Comparison of ENCODE assay signal across 8 mouse cellular contexts in the genomic region with DNA sequence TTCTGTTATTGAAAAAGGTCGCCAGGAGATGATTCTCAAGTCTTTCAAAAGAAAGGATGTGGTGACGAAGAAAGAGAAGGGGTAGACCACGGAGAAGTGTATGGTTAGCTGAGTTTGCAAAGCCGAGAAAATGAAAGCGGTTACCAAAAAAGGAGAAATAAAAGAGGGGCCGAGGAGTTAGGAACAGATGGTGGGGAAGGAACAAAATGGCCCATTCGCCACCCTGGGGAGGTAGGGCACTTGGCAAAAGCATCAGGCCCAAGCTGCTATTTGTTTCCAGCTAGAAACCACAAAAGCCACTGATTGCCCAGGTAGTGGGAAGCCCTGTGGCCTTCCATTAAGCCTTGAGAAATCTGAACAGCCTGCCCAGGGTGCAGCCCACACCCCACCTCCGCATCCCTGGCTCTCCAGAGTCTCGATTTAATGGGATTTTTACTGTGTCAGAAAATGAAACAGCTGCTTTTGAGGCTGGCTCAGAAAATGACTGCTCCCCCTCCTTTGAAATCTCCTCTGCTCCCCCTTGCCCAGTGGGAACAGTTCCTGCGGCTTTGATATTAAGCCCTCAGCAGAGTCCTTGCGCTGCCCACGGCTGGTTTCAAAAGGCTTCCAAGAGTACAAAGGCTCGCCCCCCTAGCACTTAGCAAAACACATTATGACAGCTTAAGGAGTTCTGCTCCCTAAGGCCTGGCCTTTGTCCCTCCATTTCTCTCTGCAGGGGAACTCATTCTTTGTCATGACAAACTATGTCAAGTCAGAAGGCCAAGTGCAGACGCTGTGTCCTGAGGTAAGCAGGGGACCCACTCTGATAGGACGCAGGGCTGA. TPM values are rescaled to one million over a fixed set of nuclear protein-coding genes. Genes with fewer than 3 reads are reported as not detected.
DNase-seq lines count a peak whose midpoint lies in the region; ATAC-seq and TF ChIP-seq lines count a peak whose summit lies in the region.

No protein-coding gene starts in this region.

- H3K4me2 ChIP-seq in hindbrain, embryonic 11.5 days (replicated peaks; ENCODE audit: low read depth, low read length), result no peak overlapping the region

- H3K4me3 ChIP-seq in layer of hippocampus, adult 2 months, result no peak overlapping the region
- H3K4me3 ChIP-seq in G1E (ENCODE audit: low read depth, low read length), result peak overlapping the region; percentile 58; the same call in 1 of the 2 replicates
- no peak overlapping the region for H3K4me3 ChIP-seq in hindbrain, embryonic 11.5 days (ENCODE audit: low read depth, low read length)
- peak overlapping the region; percentile 21; the same call in 1 of the 2 replicates for H3K4me3 ChIP-seq in midbrain, embryonic 10.5 days

- DNase-seq in layer of hippocampus, adult 2 months (ENCODE audit: low spot score in 2 of 2), result peak in 1 of 2 experiments; percentile 60
- DNase-seq in layer of hippocampus, postnatal 25 days (ENCODE audit: extremely low spot score in 1 of 2, low spot score in 1 of 2), result no peak
- no peak for DNase-seq in G1E (ENCODE audit: low spot score)
- DNase-seq in cerebellum, postnatal 14 days, result peak; percentile 73 to 74
- DNase-seq in hindbrain, embryonic 11.5 days (ENCODE audit: low spot score), result peak; percentile 51
- DNase-seq in midbrain, embryonic 10.5 days (ENCODE audit: low spot score), result peak; percentile 56
- no peak for DNase-seq in thymus, postnatal 4 days

- peaks cover 59% of the 10 kb centered on the region for H3K4me1 ChIP-seq in G1E (ENCODE audit: insufficient read depth, low read depth, low read length)
- peaks cover 10% of the 10 kb centered on the region for H3K4me1 ChIP-seq in hindbrain, embryonic 11.5 days (replicated peaks; ENCODE audit: control insufficient read depth, insufficient read depth, low read length)
- H3K4me1 ChIP-seq in midbrain, embryonic 10.5 days, result peaks cover 35% of the 10 kb centered on the region

- H3K36me3 ChIP-seq in G1E (replicated peaks), result no peaks in the 10 kb centered on the region
- no peaks in the 10 kb centered on the region for H3K36me3 ChIP-seq in hindbrain, embryonic 11.5 days (ENCODE audit: control insufficient read depth, insufficient read depth, low read length)
- H3K36me3 ChIP-seq in midbrain, embryonic 10.5 days, result no peaks in the 10 kb centered on the region

- no peak for TF ChIP-seq CTCF in layer of hippocampus, adult 2 months (conservative IDR thresholded peaks at IDR 0.05)
- TF ChIP-seq CTCF in G1E (IDR thresholded peaks at IDR 0.05; ENCODE audit: low read depth, low read length), result no peak

- H3K9me3 ChIP-seq in G1E (replicated peaks), result no peaks in the 10 kb centered on the region
- H3K9me3 ChIP-seq in hindbrain, embryonic 11.5 days (ENCODE audit: control insufficient read depth, low read length), result no peaks in the 10 kb centered on the region
- H3K9me3 ChIP-seq in midbrain, embryonic 10.5 days (replicated peaks), result no peaks in the 10 kb centered on the region

- peak overlapping the region; percentile 76 for H3K27ac ChIP-seq in layer of hippocampus, adult 2 months
- H3K27ac ChIP-seq in hindbrain, embryonic 11.5 days (ENCODE audit: low read depth, low read length), result peak overlapping the region; percentile 34
- H3K27ac ChIP-seq in midbrain, embryonic 10.5 days (replicated peaks), result peak overlapping the region; percentile 82

- ATAC-seq in G1E (ENCODE audit: extremely low read depth, insufficient number of reproducible peaks, low FRiP score, poor library complexity, severe bottlenecking), result no peak
- ATAC-seq in hindbrain, embryonic 11.5 days (ENCODE audit: low FRiP score), result peak; percentile 69
- ATAC-seq in megakaryocyte-erythroid progenitor cell, adult 5-6 weeks (replicated peaks; ENCODE audit: low FRiP score, low TSS enrichment, poor library complexity, severe bottlenecking), result no peak

- H3K27me3 ChIP-seq in G1E (ENCODE audit: insufficient read depth, low read length), result no peaks in the 10 kb centered on the region
- H3K27me3 ChIP-seq in hindbrain, embryonic 11.5 days (ENCODE audit: control insufficient read depth, insufficient read depth, low read length), result no peaks in the 10 kb centered on the region
- peaks cover 4% of the 10 kb centered on the region; the same call in 1 of the 2 replicates for H3K27me3 ChIP-seq in midbrain, embryonic 10.5 days (ENCODE audit: low read depth, poor library complexity, severe bottlenecking)

- 26% methylated on average over 15 of the region's 15 CpGs for WGBS in hindbrain, embryonic 11.5 days
- 29% methylated on average over 15 of the region's 15 CpGs for WGBS in midbrain, embryonic 10.5 days

- H3K9ac ChIP-seq in hindbrain, embryonic 11.5 days (ENCODE audit: low read depth, low read length), result no peak overlapping the region; the same call in 1 of the 2 replicates

RNA-seq across cellular contexts. Expression of a gene that starts 9.9 kb away (rescaled TPM):
- 1 to 10 TPM; 8.4 to 9.8 TPM for total RNA-seq in layer of hippocampus, adult 2 months (2021)
- 10 to 100 TPM in 1 of 2 experiments, 1 to 10 TPM in 1; 7.0 to 10.8 TPM for total RNA-seq in layer of hippocampus, postnatal 25 days (2021)
- total RNA-seq in G1E (2014; fragmentation: Nextera tagmentation), result 9.0 and 12.9 TPM in 2 replicates
- total RNA-seq in G1E (2017), result 7.2 and 8.9 TPM in 2 replicates
- polyA plus RNA-seq in G1E (2012), result 0.72 and 1.1 TPM in 2 replicates
- 3.4 and 3.5 TPM in 2 replicates for polyA plus RNA-seq in hindbrain, embryonic 11.5 days (2014; fragmentation: Nextera tagmentation; extraction: Ambion mirVana)
- polyA plus RNA-seq in midbrain, embryonic 10.5 days (2016; fragmentation: Nextera tagmentation; extraction: Ambion mirVana), result 0.63 and 1.0 TPM in 2 replicates
- 1.2 and 3.0 TPM in 2 replicates for total RNA-seq in megakaryocyte-erythroid progenitor cell, adult 5-6 weeks (2014; fragmentation: Nextera tagmentation)
- 1.9 and 2.9 TPM in 2 replicates for total RNA-seq in megakaryocyte-erythroid progenitor cell, adult 5-6 weeks (2017)

RNA-seq across cellular contexts. Expression of a gene that starts 39.3 kb away (rescaled TPM):
- total RNA-seq in layer of hippocampus, adult 2 months (2021), result 10 to 100 TPM; 36.0 to 38.4 TPM
- total RNA-seq in layer of hippocampus, postnatal 25 days (2021), result 10 to 100 TPM; 34.5 to 37.4 TPM
- total RNA-seq in G1E (2014; fragmentation: Nextera tagmentation) (22.9 and 25.3 TPM in 2 replicates), G1E (2017) (15.9 and 18.0 TPM in 2 replicates)
- polyA plus RNA-seq in G1E (2012), result 1.5 and 1.8 TPM in 2 replicates
- polyA plus RNA-seq in hindbrain, embryonic 11.5 days (2014; fragmentation: Nextera tagmentation; extraction: Ambion mirVana), result 46.1 and 49.1 TPM in 2 replicates
- polyA plus RNA-seq in midbrain, embryonic 10.5 days (2016; fragmentation: Nextera tagmentation; extraction: Ambion mirVana), result 51.4 and 54.1 TPM in 2 replicates
- total RNA-seq in megakaryocyte-erythroid progenitor cell, adult 5-6 weeks (2014; fragmentation: Nextera tagmentation), result 1.7 and 6.7 TPM in 2 replicates
- total RNA-seq in megakaryocyte-erythroid progenitor cell, adult 5-6 weeks (2017), result 4.7 and 6.1 TPM in 2 replicates

RNA-seq across cellular contexts. Expression of a gene that starts 53.7 kb away (rescaled TPM):
- total RNA-seq in layer of hippocampus, adult 2 months (2021), result 10 to 100 TPM; 11.4 to 15.0 TPM
- total RNA-seq in layer of hippocampus, postnatal 25 days (2021), result 10 to 100 TPM; 11.4 to 15.0 TPM
- total RNA-seq in G1E (2014; fragmentation: Nextera tagmentation), result 44.0 and 47.2 TPM in 2 replicates
- 61.2 and 67.0 TPM in 2 replicates for total RNA-seq in G1E (2017)
- 4.9 and 12.1 TPM in 2 replicates for polyA plus RNA-seq in G1E (2012)
- polyA plus RNA-seq in hindbrain, embryonic 11.5 days (2014; fragmentation: Nextera tagmentation; extraction: Ambion mirVana), result 10.8 and 12.4 TPM in 2 replicates
- 3.5 and 9.6 TPM in 2 replicates for polyA plus RNA-seq in midbrain, embryonic 10.5 days (2016; fragmentation: Nextera tagmentation; extraction: Ambion mirVana)
- 15.5 and 29.1 TPM in 2 replicates for total RNA-seq in megakaryocyte-erythroid progenitor cell, adult 5-6 weeks (2014; fragmentation: Nextera tagmentation)
- total RNA-seq in megakaryocyte-erythroid progenitor cell, adult 5-6 weeks (2017), result 5.7 and 8.8 TPM in 2 replicates

Comparison
In these comparisons a context has a peak if more than half of its experiments do, and no peak if none do; other contexts are left out.
1. DNase-seq: peak in cerebellum, postnatal 14 days (2 of 2), hindbrain, embryonic 11.5 days (single experiment) and midbrain, embryonic 10.5 days (single experiment); none in layer of hippocampus, postnatal 25 days (0 of 2), G1E (single experiment) and thymus, postnatal 4 days (single experiment).
2. H3K4me3 ChIP-seq: peak in G1E (single experiment) and midbrain, embryonic 10.5 days (single experiment); none in layer of hippocampus, adult 2 months (single experiment) and hindbrain, embryonic 11.5 days (single experiment).
3. Peak in every context shown above with its lines, with median percentiles within 50 percentile points of each other: H3K27ac ChIP-seq.